Mouse (Mus musculus) heart, postnatal 0 days (tissue): Measurements from ENCODE around the gene Gm42742. TPM values are rescaled to one million over a fixed set of nuclear protein-coding genes. Genes with fewer than 3 reads are reported as not detected.

Source experiments
- ATAC-seq: fragments of 200-750 bp; cut with Nextera tagmentation; 2 replicates; pipeline ENCODE4 v1.8.0; 2017; ENCODE audit warnings: low read depth, moderate number of reproducible peaks, moderate library complexity; ENCODE audit not compliant: insufficient read depth
- DNase-seq: peaks from one replicate; pipeline ENCODE4 v3.0.0-alpha.2; 2016; ENCODE audit warnings: low spot score
- H3K27ac ChIP-seq: fragments of 300-500 bp; sonication (generic); 2 replicates; pipeline ENCODE4 v1.5.1; 2014; ENCODE audit warnings: low read depth, mild to moderate bottlenecking
- H3K27me3 ChIP-seq: fragments of 300-500 bp; sonication (generic); 2 replicates; pipeline ENCODE4 v1.6.1; 2014; ENCODE audit warnings: low read length, mixed read lengths; ENCODE audit not compliant: control insufficient read depth, insufficient read depth
- H3K36me3 ChIP-seq: fragments of 300-500 bp; sonication (generic); replicated peaks from 2 replicates; pipeline ENCODE4 v1.6.1; 2014; ENCODE audit warnings: low read length, mixed read lengths; ENCODE audit not compliant: control insufficient read depth, insufficient read depth
- H3K4me1 ChIP-seq: fragments of 300-500 bp; sonication (generic); 2 replicates; pipeline ENCODE4 v1.6.1; 2014; ENCODE audit warnings: antibody characterized with exemption; ENCODE audit not compliant: control insufficient read depth, insufficient read depth
- H3K4me2 ChIP-seq: fragments of 300-500 bp; sonication (generic); 2 replicates; pipeline ENCODE4 v1.6.1; 2014; ENCODE audit warnings: low read depth, mild to moderate bottlenecking, low read length, moderate library complexity
- H3K4me3 ChIP-seq: fragments of 300-500 bp; sonication (generic); 2 replicates; pipeline ENCODE4 v1.5.1; 2014; ENCODE audit warnings: low read depth, low read length
- H3K9ac ChIP-seq: fragments of 300-500 bp; sonication (generic); replicated peaks from 2 replicates; pipeline ENCODE4 v1.6.1; 2014; ENCODE audit warnings: low read depth, low read length, mixed read lengths
- H3K9me3 ChIP-seq: fragments of 300-500 bp; sonication (generic); replicated peaks from 2 replicates; pipeline ENCODE4 v1.6.1; 2016; ENCODE audit warnings: low read length; ENCODE audit not compliant: control insufficient read depth
- CTCF ChIP-seq: IDR thresholded peaks from 2 replicates; pipeline ENCODE4 v1.5.1; 2016; ENCODE audit warnings: antibody characterized with exemption, control low read depth, low read depth
- EP300 ChIP-seq: IDR thresholded peaks from 2 replicates; pipeline ENCODE4 v1.6.1; 2016; ENCODE audit warnings: antibody characterized with exemption, low read depth
- WGBS: fragments of 180-500 bp; shearing (Covaris S2); extraction: QIAGEN DNeasy Blood & Tissue Kit; methylation state at CpG from one replicate; pipeline ENCODE4 v1.1.7; 2014; 5-methylcytosine and 5-hydroxymethylcytosine counted together
- polyA plus RNA-seq: library from polyadenylated mRNA; unstranded; fragments of >200 nt; fragmentation: Nextera tagmentation; extraction: Ambion mirVana; gene quantifications from 2 replicates; pipeline ENCODE4 v1.2.1, GENCODE M21; 2015
- total RNA-seq: library from RNA; depleted of rRNA; stranded (reverse); fragments of >200 nt; gene quantifications from 2 replicates; pipeline ENCODE4 v1.2.3, GENCODE M21; 2014; ENCODE audit warnings: low replicate concordance

Gene Gm42742
- total and polyA plus RNA-seq, 2 experiments from 2014 or later: 5.7 to 24.8 TPM

DNA sequence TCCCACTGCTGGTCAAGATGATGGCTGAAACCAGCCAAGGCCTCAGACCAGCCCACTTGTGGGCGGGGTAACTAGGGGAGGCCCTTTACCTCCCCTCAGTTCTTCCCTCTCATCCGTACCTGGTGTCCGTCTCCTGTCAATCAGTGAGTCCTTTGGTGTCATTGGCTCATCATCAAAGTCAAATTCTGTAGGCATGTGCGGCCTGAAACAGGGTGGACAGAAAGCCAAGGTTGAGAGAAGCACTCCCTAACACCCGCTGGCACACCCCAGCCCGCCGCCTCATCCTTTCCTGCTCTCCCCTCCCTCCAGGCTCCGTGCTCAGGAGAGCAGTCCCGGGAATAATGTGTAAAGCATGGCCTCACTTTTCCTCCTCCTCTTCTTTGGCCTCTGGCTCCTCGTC lies 4.8 kb downstream of the Gm42742 start:
- no peak for TF ChIP-seq CTCF
- no peak for TF ChIP-seq EP300
- Histone ChIP-seq H3K27me3 (no peaks in the 10 kb centered on the region), H3K36me3 (0 out of 2 replicates have a peak, but pooled peaks cover 10% of the 10 kb centered on the region), H3K27ac (peak overlapping the region; percentile 88), H3K9ac (peak overlapping the region; percentile 63), H3K4me2 (peak overlapping the region; percentile 89), H3K4me1 (peaks cover 21% of the 10 kb centered on the region), H3K4me3 (peak overlapping the region; percentile 53), H3K9me3 (no peaks in the 10 kb centered on the region)
- 0% methylated on average over 10 of the region's 10 CpGs for WGBS
- DNase-seq (no peak), ATAC-seq (no peak)

GRCm38 (mm10) chr7:127014993-127015392 lies 5.9 kb downstream of the Gm42742 start:
- Histone ChIP-seq H3K9ac (no peak overlapping the region), H3K36me3 (0 out of 2 replicates have a peak, but pooled peaks cover 10% of the 10 kb centered on the region), H3K4me3 (no peak overlapping the region), H3K27me3 (no peaks in the 10 kb centered on the region), H3K4me2 (no peak overlapping the region), H3K4me1 (peaks cover 12% of the 10 kb centered on the region), H3K9me3 (no peaks in the 10 kb centered on the region), H3K27ac (no peak overlapping the region)
- no peak for TF ChIP-seq EP300
- no peak for TF ChIP-seq CTCF
- ATAC-seq: no peak
- 88% methylated on average over 12 of the region's 12 CpGs for WGBS
- DNase-seq: no peak

DNA sequence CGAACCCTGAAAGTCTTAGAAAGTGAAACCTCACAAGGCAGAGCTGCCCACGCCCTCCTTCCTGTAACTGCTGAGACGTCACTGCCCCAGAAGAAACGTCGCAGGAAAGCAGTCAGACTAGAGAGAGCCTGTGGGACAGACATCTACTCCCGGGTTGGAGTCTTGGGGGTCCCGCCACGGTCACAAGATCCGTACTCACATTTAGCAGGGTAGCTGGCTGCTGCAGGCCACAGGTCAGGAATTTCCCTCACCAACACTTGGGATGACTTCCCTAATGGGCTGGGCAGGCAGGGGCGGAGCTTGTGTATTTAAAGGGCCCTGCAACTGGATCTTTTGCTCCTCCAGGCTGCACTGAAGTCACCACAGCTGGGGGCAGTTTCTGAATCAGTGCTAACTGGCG lies 6.6 kb downstream of the Gm42742 start, which contains the start of gene Mvp:
Gene Mvp (minus strand): TSS at position 302 of the 400 bp plus-strand sequence.
- Histone ChIP-seq H3K9ac (peak within 1 kb of the TSS; percentile 63), H3K27ac (peak within 1 kb of the TSS; percentile 63; the same call in 1 of the 2 replicates), H3K27me3 (no peaks in the 10 kb centered on the region), H3K4me2 (peak within 1 kb of the TSS; percentile 75), H3K4me1 (peaks cover 13% of the 10 kb centered on the region), H3K36me3 (0 out of 2 replicates have a peak, but pooled peaks cover 10% of the 10 kb centered on the region), H3K4me3 (peak within 1 kb of the TSS; percentile 61), H3K9me3 (no peaks in the 10 kb centered on the region)
- no peak for TF ChIP-seq CTCF
- no peak for ATAC-seq
- WGBS: 11% methylated on average over 11 of the region's 11 CpGs
- peak; percentile 77 for DNase-seq

DNA sequence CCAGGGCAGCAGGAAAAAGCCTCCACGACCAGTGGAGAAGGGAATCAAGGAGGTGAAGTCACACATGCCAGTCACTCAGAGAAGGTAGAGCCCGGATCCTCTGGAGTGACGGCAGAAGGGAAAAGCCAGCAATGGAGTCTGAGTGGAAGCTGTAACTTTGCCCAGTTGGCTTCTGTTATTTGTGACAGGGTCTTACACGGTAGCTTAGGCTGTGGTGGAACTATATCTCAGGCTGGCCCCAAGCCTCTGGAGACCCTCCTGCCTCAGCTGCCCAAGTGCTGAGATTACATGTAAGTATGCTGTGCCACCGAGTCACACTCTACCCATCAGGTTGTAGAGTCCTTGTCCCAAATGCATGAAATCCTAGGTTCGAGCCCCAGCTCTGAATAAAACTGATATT lies 7.5 kb downstream of the Gm42742 start:
- Histone ChIP-seq H3K4me2 (peak overlapping the region; percentile 75), H3K9me3 (no peaks in the 10 kb centered on the region), H3K4me1 (peaks cover 21% of the 10 kb centered on the region), H3K36me3 (0 out of 2 replicates have a peak, but pooled peaks cover 10% of the 10 kb centered on the region), H3K27ac (no peak overlapping the region), H3K9ac (no peak overlapping the region), H3K27me3 (no peaks in the 10 kb centered on the region), H3K4me3 (peak overlapping the region; percentile 61)
- DNase-seq (no peak), ATAC-seq (no peak)
- TF ChIP-seq EP300 (no peak), CTCF (no peak)
- 91% methylated on average over 6 of the region's 6 CpGs for WGBS

DNA sequence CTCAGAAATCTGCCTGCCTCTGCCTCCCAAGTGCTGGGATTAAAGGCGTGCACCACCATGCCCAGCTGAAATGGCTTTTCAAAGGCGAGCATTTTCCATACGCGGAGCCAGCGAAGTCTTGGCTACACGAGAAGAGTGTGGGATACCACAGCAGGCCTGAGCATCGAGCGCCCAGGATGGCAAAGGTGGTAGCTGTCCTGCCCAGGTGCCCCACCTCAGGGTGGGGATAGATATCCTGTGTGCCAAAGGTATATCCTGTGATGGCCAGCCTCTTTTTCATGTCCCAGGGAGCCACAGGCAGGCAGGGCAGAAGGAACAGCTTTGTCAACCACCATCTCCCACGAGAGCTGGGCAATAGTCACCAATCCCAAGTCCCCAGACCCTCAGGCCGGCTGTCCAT lies 8.1 kb downstream of the Gm42742 start:
- Histone ChIP-seq H3K36me3 (0 out of 2 replicates have a peak, but pooled peaks cover 10% of the 10 kb centered on the region), H3K4me1 (peaks cover 25% of the 10 kb centered on the region), H3K27ac (no peak overlapping the region), H3K9ac (no peak overlapping the region), H3K4me3 (no peak overlapping the region), H3K27me3 (no peaks in the 10 kb centered on the region), H3K4me2 (no peak overlapping the region), H3K9me3 (no peaks in the 10 kb centered on the region)
- WGBS: 97% methylated on average over 10 of the region's 10 CpGs
- ATAC-seq (no peak), DNase-seq (no peak)
- TF ChIP-seq CTCF (no peak), EP300 (no peak)

- WGBS: 72% methylated on average over 6 of the region's 6 CpGs
- Histone ChIP-seq H3K36me3 (0 out of 2 replicates have a peak, but pooled peaks cover 10% of the 10 kb centered on the region), H3K27me3 (no peaks in the 10 kb centered on the region), H3K4me2 (no peak overlapping the region), H3K9me3 (no peaks in the 10 kb centered on the region), H3K4me1 (peaks cover 25% of the 10 kb centered on the region), H3K9ac (no peak overlapping the region), H3K27ac (no peak overlapping the region), H3K4me3 (no peak overlapping the region)
- TF ChIP-seq CTCF (no peak), EP300 (no peak)
- ATAC-seq (no peak), DNase-seq (no peak)
Measured at GRCm38 (mm10) chr7:127012374-127012773, 8.5 kb downstream of the Gm42742 start.
